Mouse (Mus musculus) lung, postnatal 0 days (tissue): ENCODE data around the gene Zbtb8os.

Experiments
- CTCF ChIP-seq: IDR thresholded peaks from 2 replicates; pipeline ENCODE4 v1.5.1; 2016; ENCODE audit warnings: antibody characterized with exemption, mild to moderate bottlenecking
- EP300 ChIP-seq: IDR thresholded peaks from 2 replicates; pipeline ENCODE4 v1.6.1; 2016; ENCODE audit warnings: antibody characterized with exemption, mild to moderate bottlenecking, control low read depth

- TF ChIP-seq CTCF (peak; percentile 45), EP300 (no peak)
These were observed 48.6 kb upstream of the Zbtb8os start for GRCm38 (mm10) chr4:129286683-129287471.
